Mouse (Mus musculus): ENCODE measurements around the gene Ankzf1.

GRCm38 (mm10) chr1:75190577-75190976 is 1.4 kb upstream of the Ankzf1 start:
- TF ChIP-seq CTCF (IDR thresholded peaks at IDR 0.05; ENCODE audit: low read depth) (no peak), EP300 (IDR thresholded peaks at IDR 0.05; ENCODE audit: low read depth) (no peak)

Data from liver, postnatal 0 days (tissue).